Comparison of ENCODE assay signal across 18 mouse cellular contexts in genomic region chr10:102191646-102192045, GRCm38 (mm10).
DNase-seq lines count a peak whose midpoint lies in the region; ATAC-seq and TF ChIP-seq lines count a peak whose summit lies in the region.
"Had no signal": no experiment of that assay in that cellular context is flagged by ENCODE, and none has a peak within 500 bp of the region (broad histone marks: within the 10 kb centered on the region; RNA-seq: fewer than 3 reads in every experiment).

No protein-coding gene starts in this region.

- no peak overlapping the region for H3K27ac ChIP-seq in lung, embryonic 14.5 days (ENCODE audit: low read depth)

- H3K27me3 ChIP-seq in lung, embryonic 14.5 days (ENCODE audit: insufficient read depth, low read length): no peaks in the 10 kb centered on the region
- H3K27me3 ChIP-seq: CH12.LX, Patski had no signal

- no peak overlapping the region for H3K4me2 ChIP-seq in lung, embryonic 14.5 days

- no peak overlapping the region for H3K9ac ChIP-seq in lung, embryonic 14.5 days

- peak; percentile 60; the same call in 1 of the 2 replicates for ATAC-seq in lung, embryonic 14.5 days (ENCODE audit: insufficient read depth)
- ATAC-seq: activated CD4-positive, CD25-positive, alpha-beta regulatory T cell, adult 4 months; CD4-positive, CD25-positive, alpha-beta regulatory T cell, adult 4 months; Patski had no signal

- H3K36me3 ChIP-seq in lung, embryonic 14.5 days (ENCODE audit: insufficient read depth): no peaks in the 10 kb centered on the region
- H3K36me3 ChIP-seq: G1E had no signal

- TF ChIP-seq CTCF in lung, embryonic 14.5 days (IDR thresholded peaks at IDR 0.05; ENCODE audit: low read depth): no peak

- H3K4me1 ChIP-seq in lung, embryonic 14.5 days (ENCODE audit: insufficient read depth): no peaks in the 10 kb centered on the region

- WGBS in lung, embryonic 14.5 days: 63% methylated on average over 1 of the region's 1 CpGs

- H3K9me3 ChIP-seq in lung, embryonic 14.5 days (ENCODE audit: low read depth, low read length): no peaks in the 10 kb centered on the region

- H3K4me3 ChIP-seq in lung, embryonic 14.5 days (ENCODE audit: low read depth, low read length): no peak overlapping the region

- peak; percentile 53 for DNase-seq in lung, embryonic 14.5 days
- DNase-seq in lung, adult 18-20 months: no peak
- DNase-seq: adrenal gland, adult 2 months; adrenal gland, adult 8-10 months; adrenal gland, postnatal 10 days; adrenal gland, postnatal 14 days; adrenal gland, postnatal 25 days; adrenal gland, postnatal 36 days; B cell, adult 2 months; cerebellum, adult 11 months; cerebellum, adult 11-12 months; cerebellum, adult 18-20 months; cerebellum, adult 2 months had no signal
